Mouse (Mus musculus): ENCODE results near the gene Hip1. TPM values are rescaled to one million over a fixed set of nuclear protein-coding genes. Genes with fewer than 3 reads are reported as not detected.

The Hip1 gene
- polyA plus RNA-seq, 1 experiment from 2014 or later, result 49.4 TPM

DNA sequence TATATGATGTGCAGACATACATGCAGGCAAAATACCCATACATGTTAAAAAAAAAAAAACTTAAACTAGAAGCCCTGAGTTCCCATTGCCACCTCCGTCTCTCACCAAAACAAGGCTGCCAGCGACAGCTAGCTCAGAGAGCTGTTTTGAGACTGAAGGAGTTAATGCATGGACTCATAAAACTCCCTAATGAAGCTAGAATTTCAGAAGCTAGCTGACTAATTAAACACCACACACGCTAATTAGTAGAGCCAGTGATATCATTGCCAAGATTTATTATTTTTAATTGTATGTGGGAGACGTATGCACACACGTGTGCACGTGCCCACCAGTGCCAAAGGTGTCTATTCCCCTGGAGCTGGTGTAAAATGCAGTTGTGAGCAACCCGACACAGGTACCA is 42.0 kb downstream of the Hip1 start:
- H3K9ac ChIP-seq, result no peak overlapping the region
- peaks cover 7% of the 10 kb centered on the region for H3K4me1 ChIP-seq (ENCODE audit: insufficient read depth)
- no peaks in the 10 kb centered on the region for H3K9me3 ChIP-seq (ENCODE audit: low read depth, low read length)
- TF ChIP-seq CTCF (IDR thresholded peaks at IDR 0.05; ENCODE audit: low read depth), result no peak
- no peak overlapping the region for H3K27ac ChIP-seq (ENCODE audit: low read depth)
- H3K27me3 ChIP-seq (ENCODE audit: insufficient read depth, low read length), result no peaks in the 10 kb centered on the region
- no peaks in the 10 kb centered on the region for H3K36me3 ChIP-seq (ENCODE audit: insufficient read depth)
- WGBS, result 81% methylated on average over 7 of the region's 7 CpGs
- DNase-seq, result no peak
- H3K4me2 ChIP-seq, result no peak overlapping the region
- H3K4me3 ChIP-seq (ENCODE audit: low read depth, low read length), result no peak overlapping the region
- no peak for ATAC-seq (ENCODE audit: insufficient read depth)

DNA sequence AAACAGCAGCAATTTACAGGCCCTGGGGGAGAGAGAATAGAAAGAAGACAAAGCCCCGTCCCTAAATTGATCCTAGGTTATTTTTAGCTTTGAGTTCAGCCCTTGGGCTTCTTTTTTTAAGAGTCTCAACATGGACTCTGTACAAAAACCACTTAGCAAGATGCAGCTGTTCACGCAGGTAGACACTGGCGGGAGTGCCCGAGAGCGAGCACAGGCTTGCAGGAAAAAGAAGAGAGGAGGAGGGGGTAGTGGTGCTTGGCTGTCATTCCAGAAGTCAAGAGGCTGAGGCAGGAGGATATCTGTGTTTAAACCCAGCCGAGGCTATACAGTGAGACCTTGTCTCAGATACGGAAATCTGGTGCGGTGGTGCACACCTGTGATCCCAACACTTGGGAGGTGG is 42.9 kb downstream of the Hip1 start:
- ATAC-seq (ENCODE audit: insufficient read depth), result no peak
- no peak for TF ChIP-seq CTCF (IDR thresholded peaks at IDR 0.05; ENCODE audit: low read depth)
- Histone ChIP-seq H3K9ac (no peak overlapping the region), H3K27ac (ENCODE audit: low read depth) (no peak overlapping the region), H3K27me3 (ENCODE audit: insufficient read depth, low read length) (no peaks in the 10 kb centered on the region), H3K4me3 (ENCODE audit: low read depth, low read length) (no peak overlapping the region), H3K4me2 (no peak overlapping the region), H3K36me3 (ENCODE audit: insufficient read depth) (no peaks in the 10 kb centered on the region), H3K9me3 (ENCODE audit: low read depth, low read length) (no peaks in the 10 kb centered on the region), H3K4me1 (ENCODE audit: insufficient read depth) (no peaks in the 10 kb centered on the region; the same call in 1 of the 2 replicates)
- WGBS, result 78% methylated on average over 8 of the region's 8 CpGs
- DNase-seq, result no peak

DNA sequence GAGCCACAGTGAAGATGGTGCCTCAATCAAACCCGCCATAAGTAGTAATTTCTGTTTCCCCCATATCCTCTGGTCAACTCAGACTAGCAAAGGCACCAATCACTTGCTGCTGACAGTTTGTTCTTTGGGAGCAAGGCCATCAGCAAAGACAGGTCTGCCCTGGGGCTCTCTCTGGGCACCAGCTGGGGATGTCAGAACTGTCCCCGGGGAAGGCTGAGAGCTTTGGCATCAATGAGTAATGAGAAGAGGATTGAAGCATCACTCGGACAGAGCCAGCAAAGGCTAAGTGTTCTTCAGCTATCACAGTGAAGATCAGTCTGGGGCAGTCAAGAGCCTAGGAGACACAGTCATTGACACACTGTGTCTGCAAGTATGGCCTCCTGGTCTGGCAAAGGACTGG is 46.0 kb downstream of the Hip1 start:
- no peak overlapping the region for H3K9ac ChIP-seq
- ATAC-seq (ENCODE audit: insufficient read depth) (no peak), DNase-seq (no peak)
- H3K27ac ChIP-seq (ENCODE audit: low read depth), result no peak overlapping the region
- no peaks in the 10 kb centered on the region for H3K36me3 ChIP-seq (ENCODE audit: insufficient read depth)
- no peak for TF ChIP-seq CTCF (IDR thresholded peaks at IDR 0.05; ENCODE audit: low read depth)
- H3K27me3 ChIP-seq (ENCODE audit: insufficient read depth, low read length), result no peaks in the 10 kb centered on the region
- no peak overlapping the region for H3K4me3 ChIP-seq (ENCODE audit: low read depth, low read length)
- WGBS, result 46% methylated on average over 3 of the region's 3 CpGs
- no peaks in the 10 kb centered on the region for H3K4me1 ChIP-seq (ENCODE audit: insufficient read depth)
- H3K4me2 ChIP-seq, result no peak overlapping the region
- H3K9me3 ChIP-seq (ENCODE audit: low read depth, low read length), result no peaks in the 10 kb centered on the region

DNA sequence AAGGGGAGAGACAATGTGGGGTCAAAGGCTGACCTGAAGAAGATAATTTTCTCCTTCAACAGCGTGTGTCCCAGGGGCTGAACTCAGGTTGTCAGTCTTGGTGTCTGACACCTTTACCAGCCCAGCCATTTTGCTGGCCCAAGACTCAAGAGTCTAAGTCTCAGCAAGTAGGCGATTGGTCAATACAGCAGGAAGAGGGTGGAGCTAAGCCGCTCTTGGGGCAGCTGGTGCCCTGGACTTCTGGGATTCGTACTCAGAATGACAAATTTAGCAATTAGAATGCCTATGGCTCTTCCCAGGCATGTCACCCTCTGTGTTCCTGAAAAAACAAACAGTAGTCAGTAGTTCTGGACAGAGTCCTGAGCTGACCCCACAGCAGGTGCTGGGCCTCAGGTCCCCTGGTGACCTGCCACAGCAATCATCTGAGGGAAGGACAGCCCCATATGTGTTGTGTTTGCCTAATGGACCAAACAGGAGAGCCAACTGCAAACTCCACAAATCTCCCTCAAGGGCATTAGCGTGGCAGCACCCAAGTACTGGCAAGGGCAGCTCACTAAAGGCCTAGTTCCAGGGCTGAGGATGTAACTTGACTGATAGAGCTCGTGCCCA is 47.5 kb downstream of the Hip1 start:
- no peak for DNase-seq
- no peak for TF ChIP-seq CTCF (IDR thresholded peaks at IDR 0.05; ENCODE audit: low read depth)
- ATAC-seq (ENCODE audit: insufficient read depth), result no peak
- no peaks in the 10 kb centered on the region for H3K36me3 ChIP-seq (ENCODE audit: insufficient read depth)
- H3K27me3 ChIP-seq (ENCODE audit: insufficient read depth, low read length), result no peaks in the 10 kb centered on the region
- 62% methylated on average over 6 of the region's 6 CpGs for WGBS
- H3K27ac ChIP-seq (ENCODE audit: low read depth), result no peak overlapping the region
- H3K4me3 ChIP-seq (ENCODE audit: low read depth, low read length), result no peak overlapping the region
- H3K4me2 ChIP-seq, result no peak overlapping the region
- no peaks in the 10 kb centered on the region for H3K9me3 ChIP-seq (ENCODE audit: low read depth, low read length)
- no peaks in the 10 kb centered on the region for H3K4me1 ChIP-seq (ENCODE audit: insufficient read depth)
- no peak overlapping the region for H3K9ac ChIP-seq

DNA sequence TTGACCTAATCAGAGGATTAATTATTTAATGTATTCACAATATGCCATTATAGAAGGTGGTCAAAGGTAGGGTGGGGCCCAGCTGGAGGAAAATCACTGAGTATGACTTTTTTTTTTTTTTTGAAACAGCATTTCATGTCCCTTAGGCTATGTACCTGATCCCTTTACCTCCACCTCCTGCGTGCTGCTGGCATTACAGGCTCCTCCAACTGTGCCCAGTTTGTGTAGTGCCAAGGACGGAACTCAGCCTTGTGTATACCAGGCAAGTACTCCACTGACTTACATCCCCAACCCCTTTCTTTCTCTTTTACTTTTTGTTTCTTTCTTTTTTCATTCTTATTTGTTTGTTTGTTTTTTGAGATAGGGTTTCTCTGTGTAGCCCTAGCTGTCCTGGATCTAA is 48.4 kb downstream of the Hip1 start:
- Histone ChIP-seq H3K27me3 (ENCODE audit: insufficient read depth, low read length) (no peaks in the 10 kb centered on the region), H3K9ac (no peak overlapping the region), H3K27ac (ENCODE audit: low read depth) (no peak overlapping the region), H3K4me3 (ENCODE audit: low read depth, low read length) (no peak overlapping the region), H3K4me2 (no peak overlapping the region), H3K4me1 (ENCODE audit: insufficient read depth) (no peaks in the 10 kb centered on the region), H3K36me3 (ENCODE audit: insufficient read depth) (no peaks in the 10 kb centered on the region), H3K9me3 (ENCODE audit: low read depth, low read length) (no peaks in the 10 kb centered on the region)
- TF ChIP-seq CTCF (IDR thresholded peaks at IDR 0.05; ENCODE audit: low read depth), result no peak
- no peak for ATAC-seq (ENCODE audit: insufficient read depth)
- no peak for DNase-seq
- WGBS, result 90% methylated on average over 2 of the region's 2 CpGs

DNA sequence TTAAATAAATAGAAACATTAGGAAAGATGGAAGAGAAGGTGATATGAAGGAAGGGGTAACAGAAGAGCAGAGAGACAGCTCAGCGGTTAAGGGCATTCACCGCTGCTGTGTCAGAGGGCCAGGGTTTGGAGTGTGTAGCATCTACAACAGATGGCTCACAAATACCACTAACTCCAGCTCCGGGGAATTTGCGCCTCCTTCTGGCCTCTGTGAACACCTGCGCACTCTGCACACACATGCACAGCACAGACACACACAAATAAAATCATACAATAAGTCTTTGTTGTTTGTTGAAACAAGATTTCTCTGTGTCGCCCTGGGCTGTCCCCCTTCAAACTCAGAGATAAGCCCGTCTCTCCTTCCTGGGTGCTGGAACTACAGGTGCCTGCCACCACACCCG is 49.4 kb downstream of the Hip1 start:
- no peaks in the 10 kb centered on the region for H3K4me1 ChIP-seq (ENCODE audit: insufficient read depth)
- WGBS, result 81% methylated on average over 8 of the region's 8 CpGs
- H3K27me3 ChIP-seq (ENCODE audit: insufficient read depth, low read length), result no peaks in the 10 kb centered on the region
- ATAC-seq (ENCODE audit: insufficient read depth) (no peak), DNase-seq (no peak)
- H3K9me3 ChIP-seq (ENCODE audit: low read depth, low read length), result no peaks in the 10 kb centered on the region
- no peak overlapping the region for H3K27ac ChIP-seq (ENCODE audit: low read depth)
- H3K36me3 ChIP-seq (ENCODE audit: insufficient read depth), result no peaks in the 10 kb centered on the region
- H3K4me2 ChIP-seq, result no peak overlapping the region
- H3K4me3 ChIP-seq (ENCODE audit: low read depth, low read length), result no peak overlapping the region
- 0 out of 2 replicates have a peak, but pooled peaks have one; percentile 1 for TF ChIP-seq CTCF (IDR thresholded peaks at IDR 0.05; ENCODE audit: low read depth)
- no peak overlapping the region for H3K9ac ChIP-seq

DNA sequence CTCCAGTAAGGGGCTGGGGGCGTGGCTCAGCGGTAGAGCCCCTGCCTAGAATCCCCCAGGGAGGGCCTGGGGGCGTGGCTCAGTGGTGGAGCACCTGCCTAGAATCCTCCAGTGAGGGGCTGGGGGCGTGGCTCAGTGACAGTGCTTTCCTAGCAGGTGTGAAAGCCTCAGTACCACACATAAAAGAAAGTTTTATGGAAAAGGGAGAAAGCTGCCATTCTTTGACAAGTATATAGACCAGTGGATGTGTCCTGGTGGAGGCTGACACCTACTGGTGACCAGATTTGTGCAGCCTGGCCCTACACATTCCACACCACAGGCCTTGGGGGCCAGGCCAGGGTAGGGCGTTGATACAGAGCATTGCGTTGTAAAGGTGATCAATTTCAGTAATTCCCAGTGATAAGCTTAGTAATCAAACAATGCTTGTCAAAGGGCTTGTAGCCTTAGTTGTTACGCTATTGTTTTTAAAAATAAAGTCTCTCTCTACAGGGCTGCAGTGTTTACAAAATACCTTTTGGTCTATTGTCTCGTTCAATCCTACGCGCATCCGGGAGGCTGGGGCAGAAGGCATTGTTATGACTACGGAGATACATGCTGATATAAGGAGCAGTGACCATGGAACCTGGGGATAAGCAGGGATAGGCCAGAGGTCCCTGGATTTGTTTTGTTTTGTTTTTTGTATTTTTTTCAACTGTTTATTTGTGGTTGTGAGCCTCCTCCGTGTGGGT is 50.6 kb downstream of the Hip1 start:
- 0 out of 2 replicates have a peak, but pooled peaks cover 5% of the 10 kb centered on the region for H3K4me1 ChIP-seq (ENCODE audit: insufficient read depth)
- H3K9ac ChIP-seq, result no peak overlapping the region
- 0 out of 2 replicates have a peak, but pooled peaks have one; percentile 26 for ATAC-seq (ENCODE audit: insufficient read depth)
- H3K9me3 ChIP-seq (ENCODE audit: low read depth, low read length), result no peaks in the 10 kb centered on the region
- DNase-seq, result peak; percentile 67
- no peaks in the 10 kb centered on the region for H3K36me3 ChIP-seq (ENCODE audit: insufficient read depth)
- no peaks in the 10 kb centered on the region for H3K27me3 ChIP-seq (ENCODE audit: insufficient read depth, low read length)
- H3K4me2 ChIP-seq, result no peak overlapping the region
- H3K27ac ChIP-seq (ENCODE audit: low read depth), result no peak overlapping the region
- WGBS, result 69% methylated on average over 13 of the region's 13 CpGs
- TF ChIP-seq CTCF (IDR thresholded peaks at IDR 0.05; ENCODE audit: low read depth), result peak; percentile 67
- H3K4me3 ChIP-seq (ENCODE audit: low read depth, low read length), result no peak overlapping the region

All from lung, embryonic 14.5 days (tissue).